Mouse (Mus musculus): ENCODE data around the gene 2300009A05Rik.

DNA sequence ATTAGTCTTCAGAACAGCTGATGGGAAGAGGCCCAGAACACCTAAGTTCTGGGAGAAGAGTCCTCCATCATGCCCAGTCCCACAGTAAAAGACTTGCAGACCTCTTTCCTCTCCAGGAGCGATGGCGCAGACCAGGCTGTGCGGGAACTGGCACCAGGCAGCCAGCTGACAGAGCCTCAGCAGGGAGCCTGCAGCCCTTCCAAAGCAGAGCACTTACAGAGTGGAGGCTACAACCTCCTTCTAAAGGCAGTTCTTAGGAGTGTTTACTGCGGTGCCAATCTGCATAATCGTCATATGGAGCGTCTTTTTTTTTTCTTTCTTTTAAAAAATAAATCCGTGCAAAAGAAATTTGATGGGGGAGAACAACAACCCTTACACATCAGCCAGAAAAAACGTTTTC is 26.5 kb downstream of the 2300009A05Rik start:
- TF ChIP-seq CTCF (IDR thresholded peaks at IDR 0.05; ENCODE audit: control insufficient read depth, insufficient read depth, low read length) (no peak), POLR2A (IDR thresholded peaks at IDR 0.05; ENCODE audit: borderline replicate concordance, control insufficient read depth, low read depth, low read length) (no peak)

Data from bone marrow, adult 2 months (tissue).